Mouse (Mus musculus) large intestine, adult 2 months (tissue): ENCODE data around the gene Pnliprp2. TPM values are rescaled to one million over a fixed set of nuclear protein-coding genes. Genes with fewer than 3 reads are reported as not detected.

ENCODE experiments used
- DNase-seq: peaks from one replicate; pipeline ENCODE4 v3.0.0-alpha.2; 2012; ENCODE audit warnings: low read depth, low spot score
- WGBS: fragments of 180-500 bp; shearing (Covaris S2); methylation state at CpG from one replicate; pipeline ENCODE4 v1.1.7; 2018; 5-methylcytosine and 5-hydroxymethylcytosine counted together
- polyA plus RNA-seq: library from polyadenylated mRNA; depleted of rRNA; stranded (reverse); fragments of >200 nt; gene quantifications from 2 replicates; pipeline ENCODE4 v1.2.3, GENCODE M21; 2012; rRNA removed

The Pnliprp2 gene
- 48.8 and 67.0 TPM in 2 replicates for polyA plus RNA-seq

DNA sequence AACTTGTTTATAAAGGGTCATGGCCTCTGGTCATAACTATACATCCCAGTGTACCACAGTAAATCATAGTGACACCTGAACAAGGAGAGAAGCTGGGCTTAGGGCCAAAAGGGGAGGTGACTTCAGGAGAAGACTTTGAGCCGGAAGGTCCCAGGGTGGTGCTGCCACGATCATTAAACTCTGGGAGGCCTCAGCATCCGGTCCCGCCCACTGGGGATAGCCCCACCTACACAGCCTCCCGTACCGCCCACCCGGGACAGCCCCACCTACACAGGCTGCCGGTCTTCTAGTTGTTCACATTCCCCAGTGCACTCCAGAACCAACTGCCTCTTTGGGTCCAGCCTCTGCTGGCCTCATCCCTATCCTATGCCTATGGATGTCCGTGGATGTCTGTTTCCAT, at the start of gene Pnliprp2:
TSS of gene Pnliprp2 (plus strand) at position 297 of the 400 bp plus-strand sequence.
- 18% methylated on average over 9 of the region's 9 CpGs for WGBS
- DNase-seq = peak; percentile 94

DNA sequence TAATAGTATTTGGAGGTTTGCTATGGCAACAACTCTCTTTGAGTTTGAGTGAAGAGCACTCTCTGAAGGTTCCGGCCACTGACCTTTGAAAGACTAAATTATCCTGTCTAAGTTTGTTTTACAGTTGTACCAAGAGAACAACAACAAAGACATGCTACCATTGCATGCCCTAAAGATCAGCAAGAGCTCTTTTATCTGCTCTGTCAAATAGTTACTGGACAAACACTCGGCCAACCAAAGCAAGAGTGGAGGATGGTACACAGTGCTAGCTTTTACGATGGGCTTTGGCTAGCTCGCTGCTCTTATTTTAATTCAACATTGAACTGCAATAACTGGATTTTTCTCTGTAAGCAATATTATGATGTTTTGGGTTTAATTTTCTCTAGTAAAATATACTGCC, 41.6 kb upstream of the Pnliprp2 start:
- DNase-seq = no peak
- WGBS = 61% methylated on average over 4 of the region's 4 CpGs

DNA sequence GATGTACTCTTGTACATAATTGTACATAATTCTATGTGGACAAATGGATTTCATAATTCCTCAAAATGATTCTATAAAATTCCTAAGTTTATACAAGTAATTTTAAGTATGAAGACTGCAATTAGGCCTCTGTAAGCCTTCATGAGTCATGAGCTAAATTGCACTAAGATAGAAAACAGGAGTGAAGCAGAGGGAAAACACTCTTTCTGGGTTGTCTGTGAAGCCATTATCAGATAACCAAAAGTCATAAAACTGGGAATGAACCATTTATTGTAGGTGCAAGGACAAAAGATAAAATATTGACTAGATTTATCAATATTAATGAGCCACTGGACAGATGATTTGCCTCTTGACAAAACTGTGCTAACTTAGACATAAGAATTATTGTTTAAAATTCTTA, 39.1 kb upstream of the Pnliprp2 start:
- DNase-seq = no peak

DNA sequence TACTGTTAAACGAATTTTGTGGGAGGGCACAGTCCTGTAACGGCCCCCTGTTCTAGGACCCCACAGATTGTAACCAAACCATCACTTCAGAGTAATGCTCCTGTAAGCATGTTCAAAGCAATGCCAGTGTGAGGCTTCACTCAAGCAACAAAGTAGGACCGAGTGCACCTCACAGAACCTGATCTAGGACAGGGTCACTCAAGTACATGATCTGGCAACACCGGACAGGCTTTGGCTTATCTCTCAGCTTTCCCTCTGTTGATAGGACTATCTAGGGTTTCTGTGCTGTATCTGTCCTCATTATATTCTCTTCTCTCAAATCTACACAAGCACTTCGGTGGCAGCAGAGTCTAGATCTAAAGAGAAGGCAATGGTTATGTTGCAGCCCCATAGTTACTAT, 33.0 kb upstream of the Pnliprp2 start:
- DNase-seq = no peak
- WGBS = 60% methylated on average over 5 of the region's 5 CpGs

DNA sequence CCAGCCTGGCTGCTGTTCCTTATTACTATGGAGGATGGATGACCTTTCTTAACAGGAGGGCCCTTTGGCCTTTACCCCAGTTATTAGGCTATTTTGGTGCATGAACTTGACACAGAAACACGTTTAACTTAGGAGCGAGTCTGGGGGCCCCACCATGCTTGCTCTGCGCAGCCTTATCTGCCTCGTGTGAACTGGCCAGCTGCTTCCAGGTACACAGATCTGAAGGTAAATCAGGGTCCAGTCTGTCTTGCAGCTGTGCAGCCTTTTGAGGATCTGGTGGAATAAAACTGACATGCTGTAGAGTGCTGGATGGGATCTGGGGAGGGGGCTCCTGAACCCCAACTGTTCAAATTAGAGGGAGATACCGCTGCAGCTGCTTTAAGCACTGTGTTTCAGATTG, 31.8 kb upstream of the Pnliprp2 start:
- no peak for DNase-seq
- 69% methylated on average over 5 of the region's 5 CpGs for WGBS

DNA sequence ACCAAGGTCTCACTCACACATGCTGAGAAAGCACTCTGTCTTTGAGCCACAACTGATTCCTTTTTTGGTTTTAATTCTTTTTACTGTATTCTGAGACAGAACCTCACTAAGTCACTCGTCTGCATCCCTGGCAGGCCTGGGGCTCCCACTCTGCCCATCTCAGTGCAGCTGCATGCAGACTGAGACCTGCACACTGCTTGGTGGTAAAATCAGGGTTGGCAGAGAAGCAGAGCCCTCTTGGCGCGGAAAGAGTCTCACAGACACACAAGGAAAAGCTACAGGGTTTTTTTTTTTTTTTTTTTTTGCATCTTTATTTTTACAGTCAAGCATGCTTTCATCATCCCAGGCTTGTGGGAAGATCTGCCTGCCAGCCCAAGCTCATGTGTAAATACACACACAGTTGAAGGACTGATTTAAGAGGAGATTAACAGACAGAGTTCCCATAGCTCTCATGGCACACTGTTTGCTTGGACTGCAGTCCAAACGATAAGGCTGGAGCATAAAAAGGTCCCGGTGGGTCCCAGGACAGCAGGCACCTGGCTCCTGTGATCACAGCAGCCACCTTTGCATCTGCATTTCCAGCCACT, 31.0 kb upstream of the Pnliprp2 start, which contains the start of gene Pnliprp1:
TSS of gene Pnliprp1 (plus strand) at position 443 of the 587 bp plus-strand sequence.
- DNase-seq = no peak
- 16% methylated on average over 5 of the region's 5 CpGs for WGBS

DNA sequence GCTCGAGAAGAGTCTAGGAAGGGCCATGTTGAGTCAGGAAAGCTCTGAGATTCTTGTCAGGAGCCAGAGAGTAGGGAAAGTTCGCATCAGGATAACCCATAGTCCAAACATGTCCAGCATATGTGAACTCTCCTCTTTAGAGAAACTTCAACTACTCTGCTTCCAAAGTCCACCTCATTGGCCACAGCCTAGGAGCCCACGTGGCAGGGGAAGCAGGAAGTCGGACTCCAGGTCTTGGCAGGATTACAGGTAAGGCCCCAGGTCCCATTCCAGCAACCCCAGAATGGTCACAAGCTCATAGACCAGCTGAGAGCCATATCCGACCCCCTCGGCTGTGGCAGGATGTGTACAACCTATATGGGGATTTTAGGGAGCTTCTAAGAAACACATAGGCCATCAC, 26.3 kb upstream of the Pnliprp2 start:
- WGBS = 61% methylated on average over 6 of the region's 6 CpGs

DNA sequence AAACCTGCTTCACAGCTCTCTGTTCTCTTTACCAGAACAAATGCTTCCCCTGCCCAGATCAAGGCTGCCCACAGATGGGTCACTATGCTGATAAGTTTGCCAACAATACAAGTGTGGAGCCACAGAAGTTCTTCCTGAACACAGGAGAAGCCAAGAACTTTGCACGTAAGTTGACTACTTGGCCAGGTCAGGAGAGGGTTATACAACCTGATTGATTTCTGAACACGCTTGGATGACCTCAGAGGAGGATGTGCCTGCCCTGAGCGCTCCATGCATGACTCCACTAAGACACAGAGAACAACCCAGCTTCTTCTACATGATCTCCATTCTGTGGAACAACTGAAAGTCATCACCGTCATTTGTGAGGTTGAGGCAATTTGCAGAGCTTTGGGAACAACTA, 21.4 kb upstream of the Pnliprp2 start:
- WGBS = 87% methylated on average over 4 of the region's 4 CpGs
- no peak for DNase-seq

More for the DNA sequence above, 26.3 kb upstream of the Pnliprp2 start:
- no peak for DNase-seq

DNA sequence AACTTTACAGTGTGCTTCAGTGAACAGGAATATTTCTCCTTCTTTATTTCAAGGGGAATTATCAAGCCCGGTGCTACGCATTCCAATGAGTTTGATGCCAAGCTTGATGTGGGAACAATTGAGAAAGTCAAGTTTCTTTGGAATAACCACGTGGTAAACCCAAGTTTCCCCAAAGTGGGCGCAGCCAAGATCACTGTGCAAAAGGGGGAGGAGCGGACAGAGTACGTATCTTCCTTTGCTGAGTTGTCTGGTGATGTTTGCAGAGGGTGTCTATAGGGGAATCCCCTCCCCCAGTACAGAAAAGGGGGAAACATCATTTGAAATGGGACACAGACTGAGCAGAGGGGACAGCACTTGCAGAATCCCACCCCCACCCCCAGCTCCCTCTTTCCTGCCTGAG, 18.5 kb upstream of the Pnliprp2 start:
- DNase-seq = no peak
- 81% methylated on average over 6 of the region's 6 CpGs for WGBS

DNA sequence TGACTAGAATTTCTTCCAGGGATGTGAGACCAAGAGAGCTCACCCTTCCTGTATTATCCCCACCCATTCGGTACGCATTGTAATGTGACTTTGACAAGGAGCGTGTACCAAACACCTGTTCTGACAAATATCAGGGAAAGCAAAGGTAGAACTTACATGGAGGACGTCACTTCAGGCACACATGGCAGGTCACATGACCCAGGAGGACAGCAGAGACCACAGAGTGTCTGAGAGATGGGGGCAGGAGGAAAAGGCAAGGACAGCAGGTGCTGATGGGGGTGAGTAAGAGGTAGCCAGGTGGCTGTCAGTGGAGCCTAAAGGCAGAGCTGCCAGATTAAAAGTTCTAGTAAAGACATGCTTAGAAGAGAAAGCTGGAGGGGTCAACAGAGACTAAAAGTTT, 16.8 kb upstream of the Pnliprp2 start:
- WGBS = 76% methylated on average over 4 of the region's 4 CpGs

DNA sequence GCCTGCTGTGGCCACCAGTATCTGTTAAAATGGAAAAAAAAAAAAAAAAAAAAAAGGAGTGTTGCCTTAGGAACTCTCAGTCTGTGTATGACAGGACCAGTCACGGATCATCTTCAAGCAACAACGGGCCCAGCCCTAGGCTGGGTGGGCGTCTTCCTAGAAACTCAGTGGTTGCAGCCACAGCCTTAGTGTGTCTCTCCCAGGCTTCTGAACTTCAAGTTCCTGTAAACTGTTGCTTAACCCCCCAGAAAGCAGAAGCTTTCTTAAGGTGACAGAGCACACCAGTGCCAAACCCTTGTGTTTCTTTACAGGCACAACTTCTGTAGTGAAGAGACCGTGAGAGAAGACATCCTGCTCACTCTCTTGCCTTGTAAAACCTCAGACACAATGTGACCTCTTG, 15.8 kb upstream of the Pnliprp2 start:
- no peak for DNase-seq
- WGBS = 45% methylated on average over 4 of the region's 4 CpGs

More for the DNA sequence above, 16.8 kb upstream of the Pnliprp2 start:
- DNase-seq = no peak

DNA sequence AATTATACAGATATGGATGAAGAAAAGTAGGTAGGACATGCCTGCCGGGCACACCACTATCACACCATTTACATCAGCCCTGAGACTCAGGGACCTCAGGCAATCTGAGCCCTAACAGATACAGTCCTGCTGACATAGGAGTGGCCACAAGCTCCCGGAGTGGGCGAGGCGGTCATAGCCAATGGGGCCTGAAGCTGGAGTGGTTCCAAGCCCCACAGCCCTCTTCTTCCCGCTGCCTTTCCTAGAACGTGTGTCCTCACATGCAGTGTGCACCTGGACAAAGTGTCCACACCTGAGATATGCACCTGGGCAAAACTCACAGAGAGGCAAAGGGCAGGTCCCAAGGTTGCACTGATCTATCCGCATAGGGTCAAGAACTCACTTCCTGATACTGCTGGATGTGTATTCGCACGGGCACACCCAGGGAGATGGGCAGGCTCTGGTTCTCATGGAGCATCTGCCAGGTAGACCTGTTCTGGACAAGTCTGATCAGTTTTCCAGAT, 12.0 kb upstream of the Pnliprp2 start:
- DNase-seq = no peak
- 33% methylated on average over 9 of the region's 9 CpGs for WGBS

DNA sequence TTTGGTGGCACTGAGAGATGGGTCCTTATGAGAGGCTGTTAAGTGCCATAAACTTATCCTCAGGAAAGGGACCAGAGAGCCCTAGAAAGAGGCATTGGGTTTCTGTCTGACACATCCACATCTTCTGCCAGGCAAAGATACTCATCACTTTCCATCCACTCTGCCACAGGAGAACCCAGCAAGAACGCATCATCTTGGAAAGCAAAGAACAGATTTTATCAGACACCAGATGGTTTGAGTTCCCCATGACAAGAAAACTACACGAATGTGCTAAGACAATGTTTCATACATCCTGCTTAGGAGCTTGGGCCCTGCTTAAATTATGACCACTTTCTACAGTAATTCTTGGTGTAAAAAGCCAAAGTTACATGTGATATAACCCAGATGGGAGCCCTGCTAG, 8.7 kb upstream of the Pnliprp2 start:
- no peak for DNase-seq
- WGBS = 75% methylated on average over 2 of the region's 2 CpGs

DNA sequence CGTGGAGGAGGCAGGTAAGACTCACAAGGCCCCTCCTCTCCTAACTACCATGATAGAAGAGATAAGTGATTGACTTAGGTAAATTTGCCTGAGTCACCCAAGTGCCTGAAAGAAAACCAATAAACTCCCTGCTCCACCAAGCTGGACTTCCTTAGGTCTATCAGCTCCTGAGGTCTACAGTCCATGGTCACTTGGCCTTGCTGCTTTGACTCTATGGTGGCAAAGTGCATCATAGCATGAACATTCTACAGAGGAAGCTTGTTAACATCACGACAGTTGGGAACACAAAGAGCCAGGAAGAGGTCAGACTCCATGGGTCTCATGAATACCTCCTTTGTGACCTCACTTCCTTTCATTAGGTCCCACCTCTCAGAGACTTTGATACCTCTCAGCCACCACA, 8.0 kb upstream of the Pnliprp2 start:
- WGBS = 45% methylated on average over 2 of the region's 2 CpGs
- DNase-seq = no peak

DNA sequence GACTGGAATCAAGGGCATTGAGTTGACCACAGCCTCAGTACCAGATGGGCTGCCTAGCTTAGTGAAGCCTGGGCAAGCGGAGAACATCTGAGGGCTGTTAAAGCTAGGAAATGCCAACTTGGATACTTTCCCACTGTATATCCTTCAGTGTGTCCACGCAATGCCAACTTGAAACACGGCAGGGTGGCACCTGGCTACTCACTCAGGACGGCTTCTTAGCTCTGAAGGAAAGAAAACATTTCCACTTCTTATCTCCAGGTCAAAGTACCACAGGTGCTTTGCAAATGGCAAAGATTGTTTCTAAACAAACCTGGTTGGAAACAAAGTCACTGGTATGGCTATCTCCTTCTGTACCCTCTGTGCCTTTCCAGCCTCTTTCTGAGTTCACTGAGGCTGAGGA, 648 bp upstream of the Pnliprp2 start:
- DNase-seq = peak; percentile 53

DNA sequence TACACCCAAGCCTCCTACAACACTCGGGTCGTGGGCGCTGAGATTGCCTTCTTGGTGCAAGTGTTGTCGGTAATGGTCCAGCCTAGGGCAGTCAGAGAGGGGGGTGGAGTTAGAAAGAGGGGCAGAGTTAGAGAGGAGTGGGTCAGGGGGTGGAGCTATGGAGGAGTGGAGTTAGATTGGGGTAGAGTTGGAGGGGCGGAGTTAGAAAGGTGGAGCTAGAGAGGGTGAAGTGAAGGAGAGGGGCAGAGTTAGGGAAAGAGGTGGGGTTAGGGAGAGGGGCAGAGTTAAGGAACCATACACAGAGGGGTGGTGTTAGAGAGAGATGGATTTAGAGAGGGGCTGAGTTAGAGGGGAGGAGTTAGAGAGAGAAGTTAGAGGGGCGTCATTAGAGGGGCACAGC, 2.8 kb downstream of the Pnliprp2 start:
- DNase-seq = no peak
- 60% methylated on average over 6 of the region's 6 CpGs for WGBS

More for the DNA sequence above, 648 bp upstream of the Pnliprp2 start:
- 34% methylated on average over 4 of the region's 4 CpGs for WGBS

DNA sequence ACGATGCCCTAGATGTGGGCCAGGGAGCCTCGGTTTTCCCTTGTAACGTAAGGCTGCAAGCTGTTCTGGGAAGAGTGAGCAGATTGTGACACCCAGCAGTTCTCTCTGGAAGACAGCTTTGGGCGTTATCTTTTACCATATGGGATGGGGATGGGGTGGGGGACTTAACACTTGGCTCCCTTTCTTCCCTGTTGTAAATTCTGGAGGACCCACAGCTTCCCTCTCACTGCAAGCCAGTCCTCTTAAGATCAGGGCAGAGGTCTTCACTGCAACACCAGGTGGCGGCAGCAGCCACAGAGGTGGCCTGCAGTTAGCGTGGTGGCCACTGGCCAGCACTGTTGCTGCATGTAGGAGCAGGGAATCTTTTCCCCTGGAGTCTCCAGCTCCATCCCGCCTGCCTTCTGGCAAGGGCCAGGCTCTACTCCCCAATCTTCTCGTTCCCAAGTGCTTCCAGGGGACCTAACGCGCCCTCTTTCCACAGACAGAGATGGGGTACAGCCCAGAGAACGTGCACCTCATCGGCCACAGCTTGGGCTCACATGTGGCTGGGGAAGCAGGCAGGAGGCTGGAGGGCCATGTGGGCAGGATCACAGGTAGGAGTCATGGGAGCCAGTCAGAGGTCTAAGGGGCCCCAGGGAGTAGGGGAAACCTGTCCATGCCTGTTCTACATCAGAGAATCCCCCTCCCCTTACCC, 3.5 kb downstream of the Pnliprp2 start:
- 21% methylated on average over 12 of the region's 12 CpGs for WGBS
- DNase-seq = no peak

DNA sequence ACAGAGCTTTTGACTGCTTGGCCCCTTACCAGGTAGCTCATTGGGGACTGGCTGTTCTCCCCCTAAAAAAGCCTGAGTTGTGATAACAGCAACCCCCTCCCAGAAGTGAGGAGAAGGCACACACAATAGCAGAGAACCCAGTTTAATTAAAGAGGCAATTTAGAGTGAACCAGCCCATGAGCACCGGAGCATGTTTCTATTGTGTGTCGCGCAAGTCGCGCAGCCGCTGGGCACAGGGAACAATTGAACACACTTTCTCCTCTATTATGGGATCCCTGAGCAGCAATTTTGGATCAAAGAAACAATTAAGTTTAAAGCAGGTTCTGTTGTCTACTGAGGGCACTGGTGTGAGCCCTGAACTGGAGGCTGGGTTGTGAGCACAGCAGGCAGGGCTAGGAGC, 7.8 kb downstream of the Pnliprp2 start:
- WGBS = 93% methylated on average over 6 of the region's 6 CpGs
- DNase-seq = no peak

DNA sequence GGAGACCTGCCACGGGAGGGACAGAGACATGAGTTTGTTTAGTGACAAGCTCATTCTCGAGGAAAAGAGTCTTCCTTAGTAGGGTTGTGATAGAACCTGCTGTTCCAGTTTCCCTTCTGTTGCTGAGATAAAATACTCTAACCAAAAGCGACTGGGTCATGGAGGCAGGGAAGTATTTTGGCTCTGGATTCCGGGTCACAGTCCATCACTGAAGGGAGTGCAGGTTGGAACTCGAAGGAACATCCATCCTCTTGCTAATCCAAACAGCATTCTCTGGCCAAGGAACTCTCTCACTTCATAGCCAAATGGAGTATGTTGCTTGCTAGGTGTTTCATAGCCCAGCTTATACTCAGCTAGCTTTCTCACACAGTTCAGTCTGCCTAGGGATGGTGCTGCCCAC, 16.9 kb downstream of the Pnliprp2 start:
- DNase-seq = no peak
- WGBS = 32% methylated on average over 5 of the region's 5 CpGs

DNA sequence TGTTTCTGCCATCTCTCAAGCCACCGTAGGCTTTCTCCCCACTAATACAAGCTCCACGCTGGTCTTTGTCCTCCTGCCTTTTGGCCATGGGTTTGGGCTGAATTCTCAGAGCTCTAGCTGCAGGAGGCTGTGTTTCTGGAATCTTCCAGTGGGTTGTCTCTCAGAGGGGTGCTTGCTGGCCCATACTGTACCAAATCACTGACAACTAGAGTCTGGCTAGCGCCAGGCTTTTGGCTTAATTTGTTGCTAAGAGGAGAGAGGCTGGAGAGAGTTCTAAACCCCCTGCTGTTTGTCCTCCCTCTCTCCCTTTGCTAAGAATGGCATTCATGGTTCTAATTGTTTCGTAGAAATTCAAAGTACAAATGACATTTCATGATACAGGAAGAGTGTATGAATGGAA, 22.0 kb downstream of the Pnliprp2 start:
- DNase-seq = no peak
- WGBS = 70% methylated on average over 4 of the region's 4 CpGs

DNA sequence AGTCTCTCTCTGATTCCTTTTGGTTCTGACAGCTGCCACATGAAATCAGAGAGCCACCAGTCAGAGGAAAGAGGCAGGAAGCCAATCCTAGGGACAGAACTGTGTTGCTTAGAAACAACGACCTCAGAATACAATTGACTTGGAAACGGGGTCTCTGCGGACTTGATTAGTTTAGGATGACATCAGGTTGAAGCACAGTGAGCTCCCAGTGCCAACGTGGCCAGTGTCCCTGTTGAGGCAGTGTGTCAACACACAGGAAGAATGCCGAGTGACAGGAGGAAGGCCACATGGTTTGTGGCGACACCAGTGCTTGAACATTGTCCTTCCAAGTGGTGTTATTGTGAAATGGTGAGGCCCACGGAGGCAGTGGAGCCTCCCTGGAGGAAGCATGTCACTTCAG, 24.4 kb downstream of the Pnliprp2 start:
- WGBS = 43% methylated on average over 7 of the region's 7 CpGs
- DNase-seq = no peak
